Mouse (Mus musculus) regulatory T cell (primary cell): ENCODE data around the gene Trim45.

ENCODE experiments used
- in situ Hi-C: fragments of 300-600 bp; cut with MboI, MseI; formaldehyde crosslinking; loops from one replicate; pipeline ENCODE4 v1.15.1; 2025; ENCODE audit warnings: high pct_unique_total_duplicates

Trim45 gene

DNA sequence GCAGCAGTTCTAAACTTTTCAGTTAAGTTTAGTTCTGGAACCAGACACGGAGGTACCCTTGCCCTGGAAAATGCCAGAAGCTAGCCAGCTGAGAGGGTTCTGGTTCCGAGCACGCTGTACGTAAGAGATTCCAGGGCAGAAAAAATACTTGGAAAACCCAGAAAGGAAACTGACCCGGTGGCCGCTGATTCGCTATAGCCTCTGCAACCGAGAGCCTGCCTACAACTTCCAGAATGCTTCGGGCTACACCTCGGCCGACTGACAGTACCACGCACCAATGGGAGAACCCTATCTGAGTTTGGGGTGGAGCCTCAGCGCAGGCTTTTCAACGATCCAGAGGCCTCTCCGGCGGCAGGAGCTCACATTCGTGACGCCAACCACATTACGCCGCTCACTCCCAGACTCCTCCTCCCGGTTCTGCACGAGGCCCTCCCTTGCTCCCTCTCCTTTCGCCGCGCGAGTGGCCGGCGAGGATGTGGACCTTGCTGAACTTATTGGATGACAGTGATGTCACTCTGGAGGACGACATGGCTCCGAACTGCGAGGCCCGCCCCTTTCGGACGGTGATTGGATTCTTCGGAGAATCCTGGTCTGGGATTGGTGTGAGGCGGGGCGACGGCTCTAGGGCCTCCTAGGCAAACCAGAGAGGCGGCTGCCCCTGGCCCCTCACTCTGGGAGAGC lies at the start of gene Trim45:
Gene Trim45, plus strand, starts transcription at position 378 of the 681 bp plus-strand sequence.
- in situ Hi-C loops = no loop called here

DNA sequence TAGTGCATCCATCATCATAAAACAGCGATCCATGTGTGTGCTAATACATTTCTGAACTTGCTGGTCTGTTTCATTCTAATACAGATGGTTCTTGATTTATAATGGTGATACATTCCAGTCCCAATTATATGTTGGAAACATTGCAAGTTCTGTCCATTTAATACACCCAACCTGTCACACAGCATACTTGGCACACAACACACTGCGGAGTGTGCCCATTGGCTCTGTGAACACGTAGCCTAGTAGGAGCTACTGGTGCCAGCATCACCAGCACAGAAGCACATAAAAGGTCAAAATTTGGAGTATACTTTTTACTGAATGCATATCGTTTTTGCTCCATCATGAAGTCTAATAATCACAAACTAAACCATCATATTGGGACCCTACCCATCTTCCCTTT lies 44.9 kb upstream of the Trim45 start:
- in situ Hi-C loops = no loop called here

DNA sequence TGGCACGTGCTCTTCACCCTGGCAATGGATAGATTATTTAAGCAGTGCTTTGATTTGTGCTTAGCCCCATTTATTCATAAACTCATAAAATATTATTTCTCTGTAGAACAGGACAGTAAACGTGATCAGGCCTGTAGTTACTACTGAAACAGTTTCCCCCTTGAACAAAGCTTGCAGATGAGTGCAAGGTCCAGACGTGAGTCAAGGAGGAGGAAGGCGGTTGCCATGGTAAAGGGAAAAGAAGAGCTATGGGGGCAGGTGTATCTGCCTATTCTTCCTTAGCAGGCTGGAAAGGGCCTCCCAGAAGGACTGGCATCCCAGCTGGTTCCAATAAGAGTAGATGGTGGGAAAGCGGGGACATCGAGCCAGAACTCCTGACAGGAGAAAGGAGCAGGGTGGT lies 40.6 kb upstream of the Trim45 start:
- in situ Hi-C loops = no loop called here

GRCm38 (mm10) chr3:100881843-100882634 lies 40.0 kb upstream of the Trim45 start:
- in situ Hi-C loops = no loop called here

DNA sequence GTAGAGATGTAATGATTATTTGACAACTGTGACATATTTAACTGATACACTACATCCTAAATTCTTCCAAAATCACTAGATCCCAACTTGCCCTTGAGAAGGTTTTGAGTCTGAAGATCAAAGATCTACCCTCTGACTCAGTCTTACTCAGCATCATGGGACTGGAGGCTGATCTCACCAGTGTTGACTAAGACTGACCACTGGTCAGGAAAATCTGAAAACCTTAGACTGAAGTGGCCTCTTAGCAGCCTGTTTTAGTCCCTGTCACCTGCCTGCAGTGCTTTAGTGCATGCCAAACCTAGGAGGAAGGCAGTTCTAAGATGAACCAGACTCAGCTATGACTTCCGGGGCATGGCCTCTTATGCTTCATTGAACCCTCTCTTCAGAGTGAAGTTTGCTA lies 32.8 kb upstream of the Trim45 start:
- in situ Hi-C loops = no loop called here

DNA sequence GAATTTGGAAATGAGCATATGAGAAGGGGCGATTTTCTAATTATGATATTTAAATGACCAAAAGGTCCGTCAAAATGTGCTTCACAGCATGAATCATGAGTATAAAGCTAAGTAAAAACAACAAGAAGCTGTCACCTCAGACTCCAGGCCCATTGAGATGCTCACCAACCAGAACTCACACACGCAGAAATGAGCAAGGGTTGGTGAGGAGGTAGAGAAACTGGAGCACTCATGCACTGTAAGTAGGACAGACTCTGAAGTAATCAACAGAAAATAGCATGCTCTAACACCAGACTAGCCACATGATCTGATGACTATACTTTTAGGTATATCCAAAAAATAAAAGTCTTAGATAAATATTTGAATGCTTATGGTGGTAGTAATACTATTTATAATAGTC lies 31.6 kb upstream of the Trim45 start:
- in situ Hi-C loops = no loop called here

GRCm38 (mm10) chr3:100892383-100893335 lies 29.3 kb upstream of the Trim45 start:
- in situ Hi-C loops = no loop called here

- in situ Hi-C loops = no loop called here
Measured at GRCm38 (mm10) chr3:100895500-100895899, 26.5 kb upstream of the Trim45 start.

DNA sequence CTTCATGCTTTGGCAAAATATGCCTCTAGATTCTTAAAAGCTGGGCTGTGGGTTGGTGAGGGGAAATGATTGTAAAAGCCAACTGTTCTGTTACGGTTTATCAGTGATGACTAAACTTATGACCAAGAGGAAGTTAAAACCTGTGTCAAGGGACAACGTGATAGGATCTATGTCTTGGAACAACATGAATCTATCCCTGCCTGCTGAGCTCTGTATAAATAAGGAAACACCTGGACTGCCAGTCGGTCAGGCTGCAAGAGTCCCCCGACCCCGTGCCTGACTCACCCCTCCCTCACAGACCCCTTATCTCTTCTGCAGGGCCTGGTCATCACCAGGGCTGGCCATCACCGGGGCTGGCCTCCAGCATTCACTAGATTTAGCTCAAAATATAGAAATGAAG lies 15.9 kb upstream of the Trim45 start:
- in situ Hi-C loops = no loop called here

DNA sequence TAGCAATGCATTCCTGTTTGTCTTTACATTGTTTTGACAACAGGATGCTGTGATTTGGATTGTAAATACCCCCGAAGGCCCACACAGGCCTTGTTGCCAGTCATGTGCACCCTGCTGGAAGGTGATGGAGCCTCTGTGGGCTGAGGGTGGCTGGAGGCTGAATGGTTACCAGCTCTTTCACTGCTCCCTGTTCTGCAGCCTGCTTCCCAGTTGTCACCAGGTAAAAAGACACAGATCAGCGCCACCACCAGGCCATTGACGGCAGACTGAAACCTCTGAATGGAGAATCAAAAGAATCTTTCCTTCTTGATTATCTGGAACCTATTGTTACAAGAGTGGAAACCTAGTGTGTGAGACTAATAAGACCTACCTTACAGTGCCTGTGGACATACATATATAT lies 15.1 kb upstream of the Trim45 start:
- in situ Hi-C loops = no loop called here

DNA sequence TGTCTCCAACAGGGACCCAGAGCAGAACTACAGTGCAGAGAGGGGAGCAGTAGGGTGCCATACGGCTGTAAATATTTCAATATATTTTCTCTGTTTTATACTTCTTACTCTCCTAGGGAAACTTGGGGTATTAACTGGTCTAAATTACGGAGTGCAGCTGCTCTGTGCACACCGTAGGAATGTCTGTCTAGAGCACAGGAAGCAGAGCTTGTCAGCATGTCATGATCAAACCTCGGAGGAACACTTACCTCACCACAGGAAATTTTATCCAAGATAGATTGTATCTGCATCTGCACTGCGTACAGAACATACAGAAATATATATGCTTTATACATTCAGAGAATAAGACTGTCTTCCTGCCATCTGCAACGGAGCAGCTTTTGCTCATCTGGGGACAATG lies 13.4 kb upstream of the Trim45 start:
- in situ Hi-C loops = no loop called here

DNA sequence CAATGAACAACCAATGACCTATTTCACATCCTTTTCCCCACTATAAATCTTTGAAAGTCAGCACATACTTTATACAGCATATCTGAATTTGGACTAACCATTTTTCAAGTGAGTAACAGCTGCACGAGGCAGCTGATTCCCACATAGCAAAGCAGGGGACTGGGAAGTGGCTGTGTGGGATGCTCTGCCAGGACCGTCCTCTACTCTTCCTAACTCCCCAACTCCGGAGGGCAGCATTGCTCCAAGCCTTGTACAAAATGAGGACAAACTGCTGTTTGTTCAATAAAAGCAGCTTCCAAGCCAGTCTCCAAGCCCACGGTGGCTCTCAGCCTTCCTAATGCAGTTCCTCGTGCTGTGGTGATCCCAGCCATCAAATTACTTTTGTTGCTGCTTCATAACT lies 11.4 kb upstream of the Trim45 start:
- in situ Hi-C loops = no loop called here

DNA sequence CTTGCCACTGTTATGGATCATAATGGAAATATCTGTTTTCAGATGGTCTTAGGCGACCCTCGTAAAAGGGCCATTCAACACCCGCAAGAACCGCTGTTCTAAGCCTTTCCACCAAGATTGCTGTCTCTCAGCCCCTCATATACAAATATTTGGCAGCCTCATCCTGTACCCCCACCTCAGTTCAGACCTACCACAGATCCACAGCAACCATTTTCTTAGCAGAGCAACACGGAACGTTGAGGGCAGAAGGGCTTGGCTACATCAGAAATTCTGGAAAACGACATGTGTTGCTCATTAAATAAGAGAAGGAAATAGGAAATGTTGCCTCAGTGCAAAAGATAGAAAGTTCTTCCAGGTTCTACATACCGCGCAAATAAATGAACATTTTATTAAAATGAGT lies 11.0 kb upstream of the Trim45 start:
- in situ Hi-C loops = no loop called here

DNA sequence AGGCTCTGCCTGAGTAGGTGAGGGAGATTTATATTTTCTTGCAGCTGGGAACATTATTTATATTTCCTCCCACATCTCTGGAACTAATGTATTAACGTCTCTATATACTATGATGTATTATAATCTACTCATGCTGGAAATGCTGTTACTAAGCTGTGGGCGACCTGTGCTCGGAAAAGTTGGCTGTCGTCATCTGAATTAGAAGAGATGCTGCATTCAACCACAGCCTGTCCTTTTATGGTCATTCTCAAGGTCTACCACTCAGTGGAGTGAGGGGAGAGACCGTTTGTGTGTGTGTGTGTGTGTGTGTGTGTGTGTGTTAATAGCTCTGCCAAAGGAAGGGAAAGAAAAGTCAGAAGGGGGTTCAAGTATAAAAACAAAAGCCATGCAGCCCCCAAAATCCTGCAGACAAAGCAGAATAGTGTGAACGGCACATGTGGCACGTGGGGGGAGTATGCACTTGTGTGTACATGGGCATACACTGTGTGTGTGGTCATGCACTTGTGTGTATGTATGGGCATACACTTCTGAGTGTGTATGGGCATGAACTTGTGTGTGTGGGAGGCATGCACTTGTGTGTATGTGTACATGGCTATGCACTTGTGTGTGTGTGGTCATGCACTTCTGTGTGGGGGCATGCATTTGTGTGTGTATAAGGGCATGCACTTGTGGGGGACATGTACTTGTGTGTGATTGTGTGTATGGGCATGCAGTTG lies 10.3 kb upstream of the Trim45 start:
- in situ Hi-C loops = no loop called here

DNA sequence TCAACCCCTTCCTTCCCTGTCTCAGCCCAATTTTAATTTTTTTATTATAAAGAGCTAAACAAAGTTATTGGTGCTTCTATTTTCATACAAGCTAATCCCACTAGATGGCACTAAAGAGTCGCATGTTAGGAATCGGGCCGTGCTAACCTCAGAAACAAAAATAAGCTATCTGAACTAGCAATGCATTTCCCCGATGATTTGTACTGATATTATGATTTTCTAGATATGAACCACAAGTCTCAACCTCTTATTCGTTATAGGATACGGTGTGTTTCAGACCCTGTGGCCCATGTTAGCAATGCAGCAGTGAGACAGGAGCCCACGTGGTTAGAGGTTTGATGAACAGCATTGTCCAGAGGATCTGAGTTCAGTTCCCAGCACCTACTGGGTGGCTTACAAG lies 5.2 kb upstream of the Trim45 start:
- in situ Hi-C loops = no loop called here

GRCm38 (mm10) chr3:100920611-100921140 lies 1.3 kb upstream of the Trim45 start:
- in situ Hi-C loops = no loop called here

DNA sequence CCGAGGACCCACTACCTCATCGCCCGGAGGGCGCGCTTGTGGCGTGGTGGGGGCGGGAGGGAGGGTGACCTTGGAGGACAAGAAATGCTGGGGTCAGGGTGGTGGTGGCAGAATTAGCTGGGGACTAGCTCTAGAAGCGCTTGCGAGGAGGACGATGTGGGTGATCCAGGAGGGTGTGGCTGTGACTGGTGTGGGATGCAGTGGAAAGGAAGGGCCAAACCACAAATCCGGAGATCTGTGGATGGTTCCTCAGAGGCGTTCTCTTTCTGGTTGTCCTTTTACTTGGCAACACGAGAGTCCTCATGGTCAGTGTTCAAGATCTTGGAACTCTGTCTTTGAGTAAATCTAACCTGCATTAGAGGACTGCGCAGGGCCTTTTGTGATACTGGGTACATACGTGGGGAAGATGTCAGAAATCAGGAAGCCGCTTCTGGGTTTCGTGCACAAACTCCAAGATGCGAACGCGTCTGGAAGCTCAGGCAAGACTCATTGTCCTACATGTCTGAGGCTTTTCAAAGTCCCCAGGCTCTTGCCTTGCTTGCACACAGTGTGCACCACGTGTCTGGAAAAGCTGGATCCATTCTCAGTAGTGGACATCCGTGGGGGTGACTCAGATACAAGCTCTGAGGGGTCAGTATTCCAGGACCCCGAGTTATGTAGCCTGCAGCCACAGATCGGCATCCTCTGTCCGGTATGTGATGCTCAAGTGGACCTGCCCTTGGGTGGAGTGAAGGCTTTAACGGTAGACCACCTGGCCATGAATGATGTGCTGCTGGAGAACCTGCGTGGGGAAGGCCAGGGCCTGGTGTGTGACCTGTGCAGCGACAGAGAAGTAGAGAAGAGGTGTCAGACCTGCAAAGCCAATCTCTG lies 739 bp downstream of the Trim45 start:
- in situ Hi-C loops = no loop called here

- in situ Hi-C loops = no loop called here
Measured at GRCm38 (mm10) chr3:100924065-100924732, 2.2 kb downstream of the Trim45 start.

- in situ Hi-C loops = loop anchor here (25.0 kb wide), 1 partner anchor 887 kb away; no protein-coding TSS in a partner anchor
Measured at GRCm38 (mm10) chr3:100925176-100925575, 3.2 kb downstream of the Trim45 start.
